Mouse (Mus musculus): ENCODE results near the gene Coro2a.

DNA sequence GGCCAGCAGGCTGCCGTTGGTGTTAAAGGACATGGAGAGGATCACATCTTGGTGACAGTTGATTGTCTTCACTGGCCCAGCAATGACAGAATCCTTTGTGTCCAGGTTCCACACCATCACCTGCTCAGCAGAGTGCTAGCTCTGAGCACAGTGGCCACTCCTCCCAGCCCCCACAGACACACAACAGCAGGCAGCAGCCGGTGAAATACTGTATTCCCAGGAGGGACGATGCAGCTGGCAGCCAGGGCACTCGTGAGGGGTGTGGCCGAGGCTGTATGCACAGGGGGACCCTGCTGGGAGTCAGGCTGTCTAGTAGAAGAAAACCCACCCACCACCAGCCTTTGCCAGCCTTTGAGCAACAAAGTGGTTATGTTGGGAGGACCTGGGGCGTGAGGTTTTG is 55.3 kb downstream of the Coro2a start:
- TF ChIP-seq CEBPB (IDR thresholded peaks at IDR 0.05; ENCODE audit: low read depth) (no peak), CTCF (IDR thresholded peaks at IDR 0.05; ENCODE audit: control insufficient read depth, insufficient read depth, insufficient read length) (no peak), MAX (IDR thresholded peaks at IDR 0.05) (no peak), USF1 (IDR thresholded peaks at IDR 0.05; ENCODE audit: low read depth) (no peak)

All from C2C12 (cell line).